Mouse (Mus musculus) adrenal gland, postnatal 36 days (tissue): Measurements from ENCODE around the gene Phf24. TPM values are rescaled to one million over a fixed set of nuclear protein-coding genes. Genes with fewer than 3 reads are reported as not detected.
"Not testable (repeated sequence)": the region's sequence is repeated elsewhere in the genome, so short reads cannot be mapped to it uniquely, and the experiment has no call there.

Source experiments
- DNase-seq, 2 experiments: peaks; one replicate each; pipeline ENCODE4 v3.0.0; 2021; ENCODE audit warnings: mixed read lengths in 1 of 2
- total RNA-seq, 2 experiments: library from RNA; stranded (reverse); gene quantifications; 2 replicates each; pipeline ENCODE4 v1.2.3; 2021

Gene Phf24
- total RNA-seq, 2 experiments from 2014 or later: 1.3 to 1.8 TPM

- peak; percentile 91 to 96 for DNase-seq
These were observed 33.7 kb downstream of the Phf24 start for GRCm38 (mm10) chr4:42950065-42950558.

GRCm38 (mm10) chr4:42951206-42952195 is 35.0 kb downstream of the Phf24 start:
- DNase-seq: no peak

GRCm38 (mm10) chr4:42952563-42952962 is 36.1 kb downstream of the Phf24 start:
- DNase-seq: no peak

GRCm38 (mm10) chr4:42953435-42954094 is 37.1 kb downstream of the Phf24 start:
- DNase-seq: no peak

GRCm38 (mm10) chr4:42954297-42954696 is 37.8 kb downstream of the Phf24 start:
- peak; percentile 71 to 83 for DNase-seq

GRCm38 (mm10) chr4:42955200-42955599 is 38.7 kb downstream of the Phf24 start:
- DNase-seq: no peak

GRCm38 (mm10) chr4:42956581-42956980 is 40.1 kb downstream of the Phf24 start:
- DNase-seq: no peak

GRCm38 (mm10) chr4:42957306-42957705 is 40.8 kb downstream of the Phf24 start:
- no peak for DNase-seq

- no peak for DNase-seq
These were observed 41.5 kb downstream of the Phf24 start for GRCm38 (mm10) chr4:42957979-42958378.

- no peak for DNase-seq
These were observed 42.5 kb downstream of the Phf24 start for GRCm38 (mm10) chr4:42958942-42959341.

- DNase-seq: no peak
These were observed 42.9 kb downstream of the Phf24 start for GRCm38 (mm10) chr4:42959382-42959781.

- DNase-seq: peak; percentile 66 to 70
These were observed 45.1 kb downstream of the Phf24 start for GRCm38 (mm10) chr4:42961592-42961991.

GRCm38 (mm10) chr4:42963480-42963879 is 47.0 kb downstream of the Phf24 start:
- DNase-seq: no peak

- peak; percentile 24 to 50 for DNase-seq
These were observed 48.7 kb downstream of the Phf24 start for GRCm38 (mm10) chr4:42965039-42965719.

- DNase-seq: no peak
These were observed 52.8 kb downstream of the Phf24 start, which contains the start of gene 1700022I11Rik for GRCm38 (mm10) chr4:42969304-42969703. Gene 1700022I11Rik, plus strand, starts transcription at chr4:42969604.

- no peak for DNase-seq
These were observed 56.5 kb downstream of the Phf24 start for GRCm38 (mm10) chr4:42972952-42973351.

- DNase-seq: peak; percentile 31 to 35
These were observed 57.4 kb downstream of the Phf24 start for GRCm38 (mm10) chr4:42973868-42974267.

GRCm38 (mm10) chr4:42978062-42978461 is 61.6 kb downstream of the Phf24 start:
- DNase-seq: no peak

GRCm38 (mm10) chr4:42980467-42980866 is 64.0 kb downstream of the Phf24 start:
- DNase-seq: not testable (repeated sequence)

- DNase-seq: no peak
These were observed 71.8 kb downstream of the Phf24 start for GRCm38 (mm10) chr4:42988296-42988695.
